ENCODE assay signal across 7 mouse cellular contexts in genomic region chr5:92277437-92278394, GRCm38 (mm10). TPM values are rescaled to one million over a fixed set of nuclear protein-coding genes. Genes with fewer than 3 reads are reported as not detected.
DNase-seq lines count a peak whose midpoint lies in the region; ATAC-seq lines count a peak whose summit lies in the region.

Gene Naaa, minus strand, starts transcription at chr5:92278170.

- peak within 1 kb of the TSS; percentile 82 for H3K27ac ChIP-seq in intestine, embryonic 16.5 days (ENCODE audit: low read length)
- 0 out of 2 replicates have a peak within 1 kb of the TSS, but pooled peaks have one; percentile 20 for H3K27ac ChIP-seq in midbrain, embryonic 11.5 days (ENCODE audit: low read depth, low read length)

- WGBS in intestine, embryonic 16.5 days, result 2% methylated on average over 54 of the region's 54 CpGs
- 3% methylated on average over 54 of the region's 54 CpGs for WGBS in midbrain, embryonic 11.5 days

- H3K4me1 ChIP-seq in intestine, embryonic 16.5 days (ENCODE audit: control insufficient read depth, insufficient read depth, low read length), result peaks cover 11% of the 10 kb centered on the region
- H3K4me1 ChIP-seq in midbrain, embryonic 11.5 days (ENCODE audit: control insufficient read depth, insufficient read depth, low read length), result peaks cover 3% of the 10 kb centered on the region; the same call in 1 of the 2 replicates

- peak within 1 kb of the TSS; percentile 85 for H3K4me2 ChIP-seq in intestine, embryonic 16.5 days (ENCODE audit: low read depth, low read length)
- peak within 1 kb of the TSS; percentile 87 for H3K4me2 ChIP-seq in midbrain, embryonic 11.5 days

- intact Hi-C loops in left cerebral cortex, postnatal 36 days (cut with DNase I), result no loop called here

- no peaks in the 10 kb centered on the region for H3K27me3 ChIP-seq in intestine, embryonic 16.5 days (replicated peaks; ENCODE audit: control insufficient read depth, insufficient read depth, low read length)
- H3K27me3 ChIP-seq in midbrain, embryonic 11.5 days (ENCODE audit: control insufficient read depth, insufficient read depth, low read length), result no peaks in the 10 kb centered on the region; the same call in 1 of the 2 replicates

- peak; percentile 86 for DNase-seq in adrenal gland, adult 8-10 months
- peak; percentile 87 for DNase-seq in embryo, embryonic 9.5 days (ENCODE audit: extremely low spot score)
- peak; percentile 75 to 86 for DNase-seq in gastrocnemius, postnatal 4 days (ENCODE audit: low spot score in 2 of 2)
- peak; percentile 81 to 87 for DNase-seq in left cerebral cortex, postnatal 36 days (ENCODE audit: low spot score in 2 of 2)
- peak; percentile 97 for DNase-seq in midbrain, embryonic 11.5 days (ENCODE audit: low spot score, missing footprints)
- DNase-seq in skeletal muscle tissue, adult 2 months (ENCODE audit: low read depth, low spot score), result peak; percentile 84

- ATAC-seq in intestine, embryonic 16.5 days, result peak; percentile 98
- peak; percentile 92 for ATAC-seq in midbrain, embryonic 11.5 days (ENCODE audit: low FRiP score)

- no peaks in the 10 kb centered on the region for H3K9me3 ChIP-seq in intestine, embryonic 16.5 days (ENCODE audit: control insufficient read depth, low read length)
- H3K9me3 ChIP-seq in midbrain, embryonic 11.5 days (ENCODE audit: control insufficient read depth, low read length), result no peaks in the 10 kb centered on the region

- H3K36me3 ChIP-seq in intestine, embryonic 16.5 days (ENCODE audit: control insufficient read depth, insufficient read depth, low read length), result no peaks in the 10 kb centered on the region
- H3K36me3 ChIP-seq in midbrain, embryonic 11.5 days (ENCODE audit: control insufficient read depth, insufficient read depth, low read length), result no peaks in the 10 kb centered on the region

- peak within 1 kb of the TSS; percentile 74 for H3K9ac ChIP-seq in intestine, embryonic 16.5 days (ENCODE audit: low read depth, low read length)
- H3K9ac ChIP-seq in midbrain, embryonic 11.5 days (ENCODE audit: low read length), result peak within 1 kb of the TSS; percentile 62

- H3K4me3 ChIP-seq in intestine, embryonic 16.5 days (ENCODE audit: low read length), result peak within 1 kb of the TSS; percentile 74
- H3K4me3 ChIP-seq in midbrain, embryonic 11.5 days (ENCODE audit: low read depth, low read length), result peak within 1 kb of the TSS; percentile 63

RNA-seq across cellular contexts. Expression of gene Naaa, which starts in this region (rescaled TPM):
- total RNA-seq in adrenal gland, adult 8-10 months (2022), result 10 to 100 TPM; 22.5 to 30.9 (median 26.2) TPM
- total RNA-seq in gastrocnemius, postnatal 4 days (2021), result 10 to 100 TPM; 16.6 to 16.7 TPM
- 30.8 and 32.2 TPM in 2 replicates for polyA plus RNA-seq in intestine, embryonic 16.5 days (2015; fragmentation: Nextera tagmentation; extraction: Ambion mirVana)
- total RNA-seq in left cerebral cortex, postnatal 36 days (2021), result 10 to 100 TPM; 39.2 to 39.9 TPM
- polyA plus RNA-seq in midbrain, embryonic 11.5 days (2014; fragmentation: Nextera tagmentation; extraction: Ambion mirVana), result 4.6 and 5.4 TPM in 2 replicates

Comparison
In these comparisons a context has a peak if more than half of its experiments do, and no peak if none do; other contexts are left out.
1. Peak in every context shown above with its lines: DNase-seq, ATAC-seq, H3K4me3 ChIP-seq and H3K27ac ChIP-seq.